Mouse (Mus musculus): ENCODE results near the gene Mdm4. TPM values are rescaled to one million over a fixed set of nuclear protein-coding genes. Genes with fewer than 3 reads are reported as not detected.
A peak's percentile ranks its signal among the peaks of the same experiment; 100 is the strongest.
"Not testable (repeated sequence)": the region's sequence is repeated elsewhere in the genome, so short reads cannot be mapped to it uniquely, and the experiment has no call there.

Gene Mdm4
- polyA plus RNA-seq, 1 experiment: 11.5 TPM

GRCm38 (mm10) chr1:133039505-133039949, 9.2 kb upstream of the Mdm4 start:
- Histone ChIP-seq H3K27me3 (ENCODE audit: control insufficient read depth, insufficient read depth, insufficient read length) (no peaks in the 10 kb centered on the region), H3ac (ENCODE audit: control insufficient read depth, insufficient read length) (no peak overlapping the region), H3K4me2 (ENCODE audit: low read depth) (no peak overlapping the region), H3K36me3 (ENCODE audit: control insufficient read depth, insufficient read depth) (no peaks in the 10 kb centered on the region), H3K79me2 (ENCODE audit: control insufficient read depth, insufficient read depth) (no peaks in the 10 kb centered on the region), H3K4me3 (no peak overlapping the region)
- TF ChIP-seq E2F4 (IDR thresholded peaks at IDR 0.05; ENCODE audit: insufficient read depth) (no peak), TCF12 (IDR thresholded peaks at IDR 0.05; ENCODE audit: insufficient read depth, poor library complexity, severe bottlenecking) (no peak), MYOD1 (IDR thresholded peaks at IDR 0.05; ENCODE audit: control insufficient read depth in 1 of 3, insufficient read length in 2 of 3, low read depth in 2 of 3) (peak; percentile 26 to 73 (median 71)), CEBPB (IDR thresholded peaks at IDR 0.05; ENCODE audit: insufficient read depth, poor library complexity, severe bottlenecking) (no peak), MYOG (IDR thresholded peaks at IDR 0.05; ENCODE audit: control insufficient read depth in 1 of 3, insufficient read depth in 1 of 3, insufficient read length in 2 of 3, low read depth in 2 of 3) (peak in 2 of 3 experiments; percentile 16 to 43), POLR2A (IDR thresholded peaks at IDR 0.05; ENCODE audit: insufficient read length, low read depth) (no peak), TCF3 (IDR thresholded peaks at IDR 0.05; ENCODE audit: insufficient read length, low read depth) (no peak), REST (IDR thresholded peaks at IDR 0.05; ENCODE audit: insufficient read depth, insufficient read length) (no peak)

- not testable (repeated sequence) for H3K27me3 ChIP-seq (ENCODE audit: control insufficient read depth, insufficient read depth, insufficient read length); H3K36me3 ChIP-seq (ENCODE audit: control insufficient read depth, insufficient read depth); H3ac ChIP-seq (ENCODE audit: control insufficient read depth, insufficient read length); H3K4me2 ChIP-seq (ENCODE audit: low read depth); H3K79me2 ChIP-seq (ENCODE audit: control insufficient read depth, insufficient read depth)
- peak overlapping the region; percentile 25 for H3K4me3 ChIP-seq
These were observed 4.3 kb upstream of the Mdm4 start for GRCm38 (mm10) chr1:133034682-133035081.

GRCm38 (mm10) chr1:133034091-133034460, 3.7 kb upstream of the Mdm4 start:
- H3K36me3 ChIP-seq (ENCODE audit: control insufficient read depth, insufficient read depth): no peaks in the 10 kb centered on the region
- H3K27me3 ChIP-seq (ENCODE audit: control insufficient read depth, insufficient read depth, insufficient read length): no peaks in the 10 kb centered on the region
- peak overlapping the region; percentile 25 for H3K4me3 ChIP-seq
- H3K4me2 ChIP-seq (ENCODE audit: low read depth): peak overlapping the region; percentile 28
- TF ChIP-seq REST (IDR thresholded peaks at IDR 0.05; ENCODE audit: insufficient read depth, insufficient read length) (no peak), CEBPB (IDR thresholded peaks at IDR 0.05; ENCODE audit: insufficient read depth, poor library complexity, severe bottlenecking) (no peak)
- no peaks in the 10 kb centered on the region for H3K79me2 ChIP-seq (ENCODE audit: control insufficient read depth, insufficient read depth)
- H3ac ChIP-seq (ENCODE audit: control insufficient read depth, insufficient read length): no peak overlapping the region

GRCm38 (mm10) chr1:133033316-133034090, 3.1 kb upstream of the Mdm4 start:
- Histone ChIP-seq H3K27me3 (ENCODE audit: control insufficient read depth, insufficient read depth, insufficient read length) (no peaks in the 10 kb centered on the region), H3ac (ENCODE audit: control insufficient read depth, insufficient read length) (peak overlapping the region; percentile 20), H3K79me2 (ENCODE audit: control insufficient read depth, insufficient read depth) (no peaks in the 10 kb centered on the region), H3K4me3 (peak overlapping the region; percentile 25), H3K36me3 (ENCODE audit: control insufficient read depth, insufficient read depth) (no peaks in the 10 kb centered on the region), H3K4me2 (ENCODE audit: low read depth) (peak overlapping the region; percentile 65)
- TF ChIP-seq CEBPB (IDR thresholded peaks at IDR 0.05; ENCODE audit: insufficient read depth, poor library complexity, severe bottlenecking) (peak; percentile 87), SRF (IDR thresholded peaks at IDR 0.05; ENCODE audit: control insufficient read depth, insufficient read length, low read depth) (no peak)

GRCm38 (mm10) chr1:133032981-133033315, 2.6 kb upstream of the Mdm4 start:
- Histone ChIP-seq H3K4me2 (ENCODE audit: low read depth) (peak overlapping the region; percentile 65), H3K36me3 (ENCODE audit: control insufficient read depth, insufficient read depth) (no peaks in the 10 kb centered on the region), H3K27me3 (ENCODE audit: control insufficient read depth, insufficient read depth, insufficient read length) (no peaks in the 10 kb centered on the region), H3ac (ENCODE audit: control insufficient read depth, insufficient read length) (peak overlapping the region; percentile 20), H3K79me2 (ENCODE audit: control insufficient read depth, insufficient read depth) (no peaks in the 10 kb centered on the region), H3K4me3 (peak overlapping the region; percentile 25)
- TF ChIP-seq USF1 (IDR thresholded peaks at IDR 0.05; ENCODE audit: low read depth) (no peak), TCF3 (IDR thresholded peaks at IDR 0.05; ENCODE audit: insufficient read length, low read depth) (no peak), REST (IDR thresholded peaks at IDR 0.05; ENCODE audit: insufficient read depth, insufficient read length) (no peak)

GRCm38 (mm10) chr1:133029744-133030143, 617 bp downstream of the Mdm4 start:
- H3K36me3 ChIP-seq (ENCODE audit: control insufficient read depth, insufficient read depth): no peaks in the 10 kb centered on the region
- no peak overlapping the region for H3K4me3 ChIP-seq
- no peak overlapping the region for H3ac ChIP-seq (ENCODE audit: control insufficient read depth, insufficient read length)
- peaks cover 3% of the 10 kb centered on the region for H3K79me2 ChIP-seq (ENCODE audit: control insufficient read depth, insufficient read depth)
- no peaks in the 10 kb centered on the region for H3K27me3 ChIP-seq (ENCODE audit: control insufficient read depth, insufficient read depth, insufficient read length)
- TF ChIP-seq POLR2AphosphoS2 (IDR thresholded peaks at IDR 0.05; ENCODE audit: insufficient read length, low read depth) (no peak), E2F4 (IDR thresholded peaks at IDR 0.05; ENCODE audit: insufficient read depth) (no peak), REST (IDR thresholded peaks at IDR 0.05; ENCODE audit: insufficient read depth, insufficient read length) (no peak), POLR2A (IDR thresholded peaks at IDR 0.05; ENCODE audit: insufficient read length, low read depth) (no peak), CEBPB (IDR thresholded peaks at IDR 0.05; ENCODE audit: insufficient read depth, poor library complexity, severe bottlenecking) (no peak), SRF (IDR thresholded peaks at IDR 0.05; ENCODE audit: control insufficient read depth, insufficient read length, low read depth) (no peak), MAX (IDR thresholded peaks at IDR 0.05; ENCODE audit: low read depth) (no peak), USF1 (IDR thresholded peaks at IDR 0.05; ENCODE audit: low read depth) (no peak), MYOG (IDR thresholded peaks at IDR 0.05; ENCODE audit: control insufficient read depth in 1 of 3, insufficient read depth in 1 of 3, insufficient read length in 2 of 3, low read depth in 2 of 3) (no peak), TCF12 (IDR thresholded peaks at IDR 0.05; ENCODE audit: insufficient read depth, poor library complexity, severe bottlenecking) (no peak)
- H3K4me2 ChIP-seq (ENCODE audit: low read depth): no peak overlapping the region

All from myocyte (in vitro differentiated cells).